Mouse (Mus musculus) myocyte (in vitro differentiated cells): ENCODE measurements around the gene Smarca4.
A peak's percentile ranks its signal among the peaks of the same experiment; 100 is the strongest.

Source experiments
- CEBPB ChIP-seq: IDR thresholded peaks from 2 replicates; pipeline ENCODE4 v1.6.1; 2011; ENCODE audit warnings: mild to moderate bottlenecking, moderate library complexity; ENCODE audit not compliant: poor library complexity, insufficient read depth, severe bottlenecking
- E2F4 ChIP-seq: IDR thresholded peaks from one replicate; pipeline ENCODE4 v1.6.1; 2011; ENCODE audit warnings: mild to moderate bottlenecking, control low read depth, moderate library complexity; ENCODE audit not compliant: insufficient read depth
- MYOD1 ChIP-seq, 3 experiments: IDR thresholded peaks; one replicate each; pipeline ENCODE4 v1.6.1; 2011; ENCODE audit warnings: control low read depth in 2 of 3, low read depth in 2 of 3, mild to moderate bottlenecking in 2 of 3, moderate library complexity in 1 of 3; ENCODE audit not compliant: insufficient read length in 2 of 3, control insufficient read depth in 1 of 3
- MYOG ChIP-seq, 3 experiments: IDR thresholded peaks; one replicate each; pipeline ENCODE4 v1.6.1; 2011; ENCODE audit warnings: control low read depth in 2 of 3, low read depth in 2 of 3, mild to moderate bottlenecking in 2 of 3; ENCODE audit not compliant: insufficient read length in 2 of 3, control insufficient read depth in 1 of 3, insufficient read depth in 1 of 3
- POLR2A ChIP-seq: IDR thresholded peaks from one replicate; pipeline ENCODE4 v1.6.1; 2011; ENCODE audit warnings: low read depth, mild to moderate bottlenecking, control low read depth, moderate library complexity; ENCODE audit not compliant: insufficient read length
- POLR2AphosphoS2 ChIP-seq: IDR thresholded peaks from one replicate; pipeline ENCODE4 v1.6.1; 2011; ENCODE audit warnings: low read depth, control low read depth; ENCODE audit not compliant: insufficient read length
- SRF ChIP-seq: IDR thresholded peaks from one replicate; pipeline ENCODE4 v1.6.1; 2011; ENCODE audit warnings: low read depth; ENCODE audit not compliant: control insufficient read depth, insufficient read length
- TCF12 ChIP-seq: IDR thresholded peaks from one replicate; pipeline ENCODE4 v1.6.1; 2011; ENCODE audit warnings: mild to moderate bottlenecking, control low read depth; ENCODE audit not compliant: poor library complexity, insufficient read depth, severe bottlenecking
- USF1 ChIP-seq: IDR thresholded peaks from one replicate; pipeline ENCODE4 v1.6.1; 2011; ENCODE audit warnings: low read depth, mild to moderate bottlenecking, control low read depth, moderate library complexity

- no peak for TF ChIP-seq MYOG (IDR thresholded peaks at IDR 0.05; ENCODE audit: control insufficient read depth in 1 of 3, insufficient read depth in 1 of 3, insufficient read length in 2 of 3, low read depth in 2 of 3)
- no peak for TF ChIP-seq POLR2A
- TF ChIP-seq POLR2AphosphoS2 = no peak
- no peak for TF ChIP-seq E2F4
- no peak for TF ChIP-seq TCF12
- no peak for TF ChIP-seq SRF
- TF ChIP-seq CEBPB = no peak
- TF ChIP-seq USF1 = no peak
- peak in 1 of 3 experiments; percentile 14 for TF ChIP-seq MYOD1 (IDR thresholded peaks at IDR 0.05; ENCODE audit: control insufficient read depth in 1 of 3, insufficient read length in 2 of 3, low read depth in 2 of 3)
These were observed 1.1 kb downstream of the Smarca4 start for GRCm38 (mm10) chr9:21617066-21617465.
